Mouse (Mus musculus): Measurements from ENCODE around the gene 2610028H24Rik. TPM values are rescaled to one million over a fixed set of nuclear protein-coding genes. Genes with fewer than 3 reads are reported as not detected.
A peak's percentile ranks its signal among the peaks of the same experiment; 100 is the strongest.

2610028H24Rik gene
- total and polyA plus RNA-seq, 2 experiments, result not detected

GRCm38 (mm10) chr10:76440281-76440680 is 8.6 kb upstream of the 2610028H24Rik start, which contains the start of gene AC141477.1:
AC141477.1 (minus strand) TSS chr10:76440444.
- H3K27ac ChIP-seq (replicated peaks; ENCODE audit: insufficient read depth, low read depth, low read length), result no peak within 1 kb of the TSS
- DNase-seq (ENCODE audit: extremely low read depth, low read depth, low spot score), result no peak
- H3K4me3 ChIP-seq (ENCODE audit: insufficient read depth, low read depth, low read length), result no peak within 1 kb of the TSS
- TF ChIP-seq POLR2A (IDR thresholded peaks at IDR 0.05; ENCODE audit: extremely low read depth, insufficient read depth, low read length), result no peak
- no peak for TF ChIP-seq CTCF (IDR thresholded peaks at IDR 0.05; ENCODE audit: low read depth, low read length)
- H3K36me3 ChIP-seq (ENCODE audit: control insufficient read depth, insufficient read depth, low read length), result peaks cover 5% of the 10 kb centered on the region; the same call in 1 of the 2 replicates
- H3K4me1 ChIP-seq (ENCODE audit: control insufficient read depth, insufficient read depth, low read length), result peaks cover 6% of the 10 kb centered on the region
- H3K27me3 ChIP-seq (ENCODE audit: control insufficient read depth, insufficient read depth, low read length), result no peaks in the 10 kb centered on the region
- H3K9ac ChIP-seq (ENCODE audit: low read depth, low read length), result no peak within 1 kb of the TSS
- H3K79me2 ChIP-seq (ENCODE audit: control insufficient read depth, insufficient read depth, low read length), result peaks cover 8% of the 10 kb centered on the region
- 92% methylated on average over 17 of the region's 17 CpGs for WGBS

DNA sequence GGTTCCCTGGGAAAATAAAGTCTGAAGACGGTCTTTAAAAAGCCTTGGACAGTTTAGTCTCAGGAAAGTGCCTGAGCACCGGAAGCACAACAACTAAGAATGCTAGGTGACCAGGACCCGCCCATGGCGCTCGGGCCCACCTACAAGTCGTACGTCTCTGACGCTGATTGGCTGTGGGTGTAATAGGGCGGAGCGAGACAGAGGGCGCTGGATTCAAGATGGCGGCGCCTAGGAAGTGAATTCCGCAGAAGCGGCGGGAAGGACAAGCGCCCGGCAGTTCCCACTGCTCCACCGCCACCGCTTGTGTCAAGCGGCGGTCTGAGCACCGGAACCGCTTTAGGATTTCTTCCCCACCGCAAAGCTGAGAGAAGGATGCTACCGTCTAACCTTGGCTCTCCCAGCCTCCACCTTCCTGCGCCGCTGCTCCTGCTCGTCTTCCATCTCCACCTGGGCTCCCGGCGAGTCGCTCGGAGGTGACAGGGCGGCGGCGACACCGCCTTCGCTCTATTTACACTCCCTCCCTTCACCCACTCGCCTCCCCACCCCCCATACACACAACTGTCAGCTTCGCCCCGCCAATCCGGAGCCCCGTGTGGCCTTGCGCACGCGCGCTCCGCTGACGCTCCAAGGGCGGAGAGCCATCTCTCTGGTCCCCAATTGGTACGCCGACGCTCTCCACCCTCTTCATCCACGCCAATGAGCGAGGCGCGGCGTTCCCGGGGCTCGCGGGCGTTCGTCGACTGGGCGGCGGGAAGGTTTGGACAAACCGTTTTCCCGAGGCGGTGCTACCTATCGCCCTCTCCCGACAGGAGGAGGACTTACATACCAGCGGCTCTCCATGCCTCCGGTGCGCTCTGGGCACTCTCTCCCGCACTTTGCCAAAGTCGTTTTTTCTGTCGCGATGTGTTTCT is 6.4 kb upstream of the 2610028H24Rik start, which contains the start of gene Pcnt:
Pcnt (minus strand) TSS at position 609 of the 911 bp plus-strand sequence.
- H3K27ac ChIP-seq (replicated peaks; ENCODE audit: insufficient read depth, low read depth, low read length), result peak within 1 kb of the TSS; percentile 82

GRCm38 (mm10) chr10:76445996-76446681 is 2.7 kb upstream of the 2610028H24Rik start:
- peaks cover 5% of the 10 kb centered on the region for H3K79me2 ChIP-seq (ENCODE audit: control insufficient read depth, insufficient read depth, low read length)
- TF ChIP-seq POLR2A (IDR thresholded peaks at IDR 0.05; ENCODE audit: extremely low read depth, insufficient read depth, low read length), result no peak
- no peak for TF ChIP-seq CTCF (IDR thresholded peaks at IDR 0.05; ENCODE audit: low read depth, low read length)
- H3K27me3 ChIP-seq (ENCODE audit: control insufficient read depth, insufficient read depth, low read length), result no peaks in the 10 kb centered on the region
- no peak overlapping the region for H3K4me3 ChIP-seq (ENCODE audit: insufficient read depth, low read depth, low read length)
- H3K9ac ChIP-seq (ENCODE audit: low read depth, low read length), result no peak overlapping the region
- no peak overlapping the region for H3K27ac ChIP-seq (replicated peaks; ENCODE audit: insufficient read depth, low read depth, low read length)
- DNase-seq (ENCODE audit: extremely low read depth, low read depth, low spot score), result peak; percentile 12
- peaks cover 6% of the 10 kb centered on the region for H3K4me1 ChIP-seq (ENCODE audit: control insufficient read depth, insufficient read depth, low read length)
- no peaks in the 10 kb centered on the region for H3K36me3 ChIP-seq (ENCODE audit: control insufficient read depth, insufficient read depth, low read length)
- WGBS, result 58% methylated on average over 4 of the region's 4 CpGs

More for the DNA sequence above, 6.4 kb upstream of the 2610028H24Rik start, which contains the start of gene Pcnt:
- no peaks in the 10 kb centered on the region for H3K27me3 ChIP-seq (ENCODE audit: control insufficient read depth, insufficient read depth, low read length)
- no peaks in the 10 kb centered on the region for H3K36me3 ChIP-seq (ENCODE audit: control insufficient read depth, insufficient read depth, low read length)
- under 1% methylated on average over 78 of the region's 78 CpGs for WGBS
- peak within 1 kb of the TSS; percentile 68 for H3K9ac ChIP-seq (ENCODE audit: low read depth, low read length)
- DNase-seq (ENCODE audit: extremely low read depth, low read depth, low spot score), result peak; percentile 89
- H3K79me2 ChIP-seq (ENCODE audit: control insufficient read depth, insufficient read depth, low read length), result peaks cover 8% of the 10 kb centered on the region
- peaks cover 6% of the 10 kb centered on the region for H3K4me1 ChIP-seq (ENCODE audit: control insufficient read depth, insufficient read depth, low read length)
- TF ChIP-seq CTCF (IDR thresholded peaks at IDR 0.05; ENCODE audit: low read depth, low read length) (peak; percentile 86), POLR2A (IDR thresholded peaks at IDR 0.05; ENCODE audit: extremely low read depth, insufficient read depth, low read length) (0 out of 2 replicates have a peak, but pooled peaks have one; percentile 69)
- H3K4me3 ChIP-seq (ENCODE audit: insufficient read depth, low read depth, low read length), result peak within 1 kb of the TSS; percentile 83

GRCm38 (mm10) chr10:76447406-76448229 is 1.3 kb upstream of the 2610028H24Rik start:
- no peaks in the 10 kb centered on the region for H3K79me2 ChIP-seq (ENCODE audit: control insufficient read depth, insufficient read depth, low read length)
- no peaks in the 10 kb centered on the region for H3K36me3 ChIP-seq (ENCODE audit: control insufficient read depth, insufficient read depth, low read length)
- H3K27ac ChIP-seq (replicated peaks; ENCODE audit: insufficient read depth, low read depth, low read length), result no peak overlapping the region
- no peak overlapping the region for H3K9ac ChIP-seq (ENCODE audit: low read depth, low read length)
- 79% methylated on average over 15 of the region's 15 CpGs for WGBS
- TF ChIP-seq CTCF (IDR thresholded peaks at IDR 0.05; ENCODE audit: low read depth, low read length), result no peak
- no peak for TF ChIP-seq POLR2A (IDR thresholded peaks at IDR 0.05; ENCODE audit: extremely low read depth, insufficient read depth, low read length)
- no peaks in the 10 kb centered on the region for H3K27me3 ChIP-seq (ENCODE audit: control insufficient read depth, insufficient read depth, low read length)
- no peak overlapping the region for H3K4me3 ChIP-seq (ENCODE audit: insufficient read depth, low read depth, low read length)
- DNase-seq (ENCODE audit: extremely low read depth, low read depth, low spot score), result no peak
- H3K4me1 ChIP-seq (ENCODE audit: control insufficient read depth, insufficient read depth, low read length), result peaks cover 4% of the 10 kb centered on the region

DNA sequence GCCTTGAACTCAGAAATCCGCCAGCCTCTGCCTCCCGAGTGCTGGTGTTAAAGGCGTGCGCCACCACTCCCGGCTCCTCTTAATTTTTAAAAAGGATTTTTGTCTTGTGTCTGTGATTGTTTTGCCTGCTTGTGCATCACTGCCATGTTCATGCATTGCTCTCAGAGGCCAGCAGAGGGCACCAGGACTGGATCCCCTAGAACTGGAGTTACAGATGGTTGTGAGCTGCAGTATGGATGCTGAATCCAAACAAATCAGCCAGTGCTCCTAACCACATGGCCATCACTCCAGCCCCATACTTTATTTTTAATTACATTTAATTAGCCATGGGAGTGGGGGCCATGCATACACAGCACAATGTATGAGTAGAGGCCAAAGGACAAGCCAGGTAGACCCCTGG is 6.4 kb downstream of the 2610028H24Rik start:
- TF ChIP-seq POLR2A (IDR thresholded peaks at IDR 0.05; ENCODE audit: extremely low read depth, insufficient read depth, low read length) (no peak), CTCF (IDR thresholded peaks at IDR 0.05; ENCODE audit: low read depth, low read length) (peak; percentile 80)
- H3K79me2 ChIP-seq (ENCODE audit: control insufficient read depth, insufficient read depth, low read length), result no peaks in the 10 kb centered on the region
- DNase-seq (ENCODE audit: extremely low read depth, low read depth, low spot score), result peak; percentile 19
- H3K4me1 ChIP-seq (ENCODE audit: control insufficient read depth, insufficient read depth, low read length), result no peaks in the 10 kb centered on the region
- H3K36me3 ChIP-seq (ENCODE audit: control insufficient read depth, insufficient read depth, low read length), result no peaks in the 10 kb centered on the region
- 49% methylated on average over 5 of the region's 5 CpGs for WGBS
- no peaks in the 10 kb centered on the region for H3K27me3 ChIP-seq (ENCODE audit: control insufficient read depth, insufficient read depth, low read length)
- H3K27ac ChIP-seq (replicated peaks; ENCODE audit: insufficient read depth, low read depth, low read length), result no peak overlapping the region
- no peak overlapping the region for H3K9ac ChIP-seq (ENCODE audit: low read depth, low read length)
- no peak overlapping the region for H3K4me3 ChIP-seq (ENCODE audit: insufficient read depth, low read depth, low read length)
